Mouse (Mus musculus): ENCODE results near the gene Lrrc55. TPM values are rescaled to one million over a fixed set of nuclear protein-coding genes. Genes with fewer than 3 reads are reported as not detected.

Gene Lrrc55
- polyA plus RNA-seq, 1 experiment from 2014 or later = 2.3 TPM

DNA sequence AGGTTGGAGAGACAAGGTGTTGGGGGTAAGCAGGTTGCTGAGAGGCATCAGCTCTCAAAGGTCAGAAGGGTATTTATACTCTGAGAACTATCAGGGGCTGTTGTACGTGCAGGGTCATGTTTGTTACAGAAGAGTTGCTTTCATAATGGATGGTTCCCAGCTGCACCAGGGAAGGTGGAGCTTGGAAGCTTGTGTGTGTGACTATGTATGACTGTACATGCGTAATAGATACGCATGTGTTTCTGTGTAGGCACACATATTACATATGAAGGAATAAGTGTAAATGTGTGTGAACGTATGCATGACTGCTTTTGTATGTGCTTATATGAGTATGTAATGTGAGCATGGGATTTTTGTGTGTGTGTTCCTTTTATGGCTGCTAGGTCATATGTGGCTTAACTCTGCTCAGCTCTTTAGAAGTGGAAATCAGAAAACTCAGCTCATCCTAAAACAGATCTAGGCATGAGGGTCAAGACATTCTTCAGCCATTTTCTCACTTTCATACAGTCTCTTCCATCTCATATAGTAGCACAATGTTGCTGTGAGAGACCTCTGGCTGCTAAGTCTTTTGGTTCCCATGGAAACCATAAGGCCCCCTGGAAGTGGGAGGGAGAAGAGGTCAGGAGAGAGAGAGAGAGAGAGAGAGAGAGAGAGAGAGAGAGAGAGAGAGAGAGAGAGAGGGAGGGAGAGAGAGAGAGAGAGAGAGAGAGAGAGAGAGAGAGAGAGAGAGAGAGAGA lies 35.9 kb downstream of the Lrrc55 start:
- H3K9me3 ChIP-seq (ENCODE audit: control insufficient read depth, low read length) = no peaks in the 10 kb centered on the region
- no peaks in the 10 kb centered on the region for H3K36me3 ChIP-seq (ENCODE audit: control insufficient read depth, insufficient read depth, low read length)
- H3K4me3 ChIP-seq (ENCODE audit: low read depth, low read length) = no peak overlapping the region
- H3K27me3 ChIP-seq (replicated peaks; ENCODE audit: control insufficient read depth, insufficient read depth, low read length) = no peaks in the 10 kb centered on the region
- no peak overlapping the region for H3K9ac ChIP-seq (ENCODE audit: low read depth, low read length)
- no peak overlapping the region for H3K4me2 ChIP-seq (ENCODE audit: low read depth, low read length)
- 0 out of 2 replicates have a peak, but pooled peaks cover 5% of the 10 kb centered on the region for H3K4me1 ChIP-seq (ENCODE audit: control insufficient read depth, insufficient read depth, low read length)
- no peak for DNase-seq (ENCODE audit: low spot score)
- WGBS = 62% methylated on average over 4 of the region's 4 CpGs
- no peak for ATAC-seq (ENCODE audit: low read depth)
- no peak overlapping the region for H3K27ac ChIP-seq (replicated peaks; ENCODE audit: low read depth, low read length)

DNA sequence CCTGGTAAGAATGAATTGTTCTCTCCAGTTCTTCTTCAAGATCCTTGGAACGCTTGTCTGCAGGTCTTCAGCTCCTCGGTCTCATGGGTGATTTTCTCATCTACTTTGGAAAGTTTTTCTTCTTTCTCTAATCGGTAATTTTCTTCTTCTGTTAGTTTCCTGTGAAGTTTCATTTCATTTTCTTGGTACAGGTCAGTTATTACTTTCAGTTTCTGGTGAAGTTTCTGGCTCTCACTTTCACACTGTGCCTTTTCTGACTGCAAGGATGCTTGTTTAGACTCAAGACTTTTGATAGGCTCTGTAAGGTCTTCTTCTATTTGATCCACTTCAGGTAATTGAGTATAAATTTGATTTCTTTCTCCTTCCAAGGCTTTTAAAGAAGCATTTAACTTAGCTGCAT lies 39.6 kb downstream of the Lrrc55 start:
- Histone ChIP-seq H3K4me1 (ENCODE audit: control insufficient read depth, insufficient read depth, low read length) (0 out of 2 replicates have a peak, but pooled peaks cover 5% of the 10 kb centered on the region), H3K4me3 (ENCODE audit: low read depth, low read length) (no peak overlapping the region), H3K9ac (ENCODE audit: low read depth, low read length) (no peak overlapping the region), H3K27me3 (replicated peaks; ENCODE audit: control insufficient read depth, insufficient read depth, low read length) (no peaks in the 10 kb centered on the region), H3K9me3 (ENCODE audit: control insufficient read depth, low read length) (no peaks in the 10 kb centered on the region), H3K36me3 (ENCODE audit: control insufficient read depth, insufficient read depth, low read length) (no peaks in the 10 kb centered on the region), H3K4me2 (ENCODE audit: low read depth, low read length) (no peak overlapping the region), H3K27ac (replicated peaks; ENCODE audit: low read depth, low read length) (no peak overlapping the region)
- 81% methylated on average over 3 of the region's 3 CpGs for WGBS
- DNase-seq (ENCODE audit: low spot score) (no peak), ATAC-seq (ENCODE audit: low read depth) (no peak)

DNA sequence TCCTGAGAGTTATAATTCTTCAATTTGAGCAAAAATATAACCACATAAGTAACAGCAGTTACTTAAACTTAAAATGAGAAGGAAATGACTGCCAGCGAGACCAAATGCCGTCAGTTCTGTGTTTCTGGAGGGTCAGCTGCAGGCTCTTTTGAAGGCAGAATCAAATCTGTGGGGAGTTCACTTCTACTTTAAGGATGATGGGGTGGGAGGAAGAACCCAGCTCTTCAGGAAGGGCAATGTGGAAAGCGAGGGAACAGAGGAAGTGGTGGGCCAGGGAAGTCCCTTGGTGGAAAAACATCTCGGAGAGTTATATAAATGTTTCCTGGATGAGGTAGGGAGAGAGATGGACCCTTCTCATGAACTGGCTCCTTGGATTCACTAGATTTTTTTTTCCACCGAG lies 40.9 kb downstream of the Lrrc55 start:
- H3K4me1 ChIP-seq (ENCODE audit: control insufficient read depth, insufficient read depth, low read length) = no peaks in the 10 kb centered on the region
- 90% methylated on average over 5 of the region's 5 CpGs for WGBS
- H3K36me3 ChIP-seq (ENCODE audit: control insufficient read depth, insufficient read depth, low read length) = no peaks in the 10 kb centered on the region
- no peak overlapping the region for H3K27ac ChIP-seq (replicated peaks; ENCODE audit: low read depth, low read length)
- H3K4me2 ChIP-seq (ENCODE audit: low read depth, low read length) = no peak overlapping the region
- H3K9me3 ChIP-seq (ENCODE audit: control insufficient read depth, low read length) = no peaks in the 10 kb centered on the region
- no peak for ATAC-seq (ENCODE audit: low read depth)
- H3K9ac ChIP-seq (ENCODE audit: low read depth, low read length) = no peak overlapping the region
- no peak for DNase-seq (ENCODE audit: low spot score)
- no peak overlapping the region for H3K4me3 ChIP-seq (ENCODE audit: low read depth, low read length)
- H3K27me3 ChIP-seq (replicated peaks; ENCODE audit: control insufficient read depth, insufficient read depth, low read length) = no peaks in the 10 kb centered on the region

DNA sequence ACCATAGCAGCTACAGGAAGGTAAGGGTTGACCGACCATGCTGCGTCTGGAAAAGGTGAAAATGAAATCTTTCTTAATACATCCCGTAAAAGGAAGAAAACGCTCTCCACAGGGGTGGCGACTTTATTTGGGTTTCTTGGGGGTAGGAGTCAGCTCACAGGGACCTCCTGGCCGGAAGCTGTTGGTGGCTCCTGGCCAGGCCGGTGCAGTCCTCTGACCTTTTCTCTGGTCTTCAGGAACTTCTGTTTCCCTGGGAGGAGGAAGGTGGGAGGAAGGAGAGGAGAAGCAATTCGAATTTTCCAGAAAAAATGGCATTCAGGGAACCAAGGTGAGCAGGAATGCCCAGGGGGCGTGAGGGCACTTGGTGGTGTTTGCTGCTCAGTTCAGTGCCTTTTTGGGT lies 41.7 kb downstream of the Lrrc55 start:
- no peak overlapping the region for H3K9ac ChIP-seq (ENCODE audit: low read depth, low read length)
- H3K36me3 ChIP-seq (ENCODE audit: control insufficient read depth, insufficient read depth, low read length) = no peaks in the 10 kb centered on the region
- no peaks in the 10 kb centered on the region for H3K27me3 ChIP-seq (replicated peaks; ENCODE audit: control insufficient read depth, insufficient read depth, low read length)
- DNase-seq (ENCODE audit: low spot score) (no peak), ATAC-seq (ENCODE audit: low read depth) (no peak)
- no peaks in the 10 kb centered on the region for H3K4me1 ChIP-seq (ENCODE audit: control insufficient read depth, insufficient read depth, low read length)
- no peak overlapping the region for H3K4me3 ChIP-seq (ENCODE audit: low read depth, low read length)
- WGBS = 81% methylated on average over 9 of the region's 9 CpGs
- H3K4me2 ChIP-seq (ENCODE audit: low read depth, low read length) = no peak overlapping the region
- no peaks in the 10 kb centered on the region for H3K9me3 ChIP-seq (ENCODE audit: control insufficient read depth, low read length)
- H3K27ac ChIP-seq (replicated peaks; ENCODE audit: low read depth, low read length) = no peak overlapping the region

DNA sequence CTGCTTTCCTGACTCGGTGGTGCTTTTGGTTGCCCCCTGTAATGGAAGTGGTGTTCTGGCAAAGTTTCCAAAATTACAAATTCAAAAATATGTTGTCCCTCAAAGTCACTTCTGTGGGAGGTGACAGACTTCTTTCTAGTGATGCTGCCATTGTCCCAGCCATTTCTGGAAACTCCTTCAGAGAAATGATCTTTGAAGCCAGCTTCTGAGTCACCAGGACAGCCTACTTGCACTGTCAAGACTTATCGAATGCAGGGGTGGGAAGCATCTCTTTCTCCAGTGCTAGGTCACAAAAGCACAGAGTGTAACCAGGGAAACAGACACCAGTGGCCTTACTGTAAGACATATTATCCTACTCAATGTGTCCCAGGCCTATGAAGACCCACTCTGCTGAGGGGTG lies 45.8 kb downstream of the Lrrc55 start:
- H3K27me3 ChIP-seq (replicated peaks; ENCODE audit: control insufficient read depth, insufficient read depth, low read length) = no peaks in the 10 kb centered on the region
- H3K4me1 ChIP-seq (ENCODE audit: control insufficient read depth, insufficient read depth, low read length) = no peaks in the 10 kb centered on the region
- no peak overlapping the region for H3K4me3 ChIP-seq (ENCODE audit: low read depth, low read length)
- no peak for ATAC-seq (ENCODE audit: low read depth)
- no peaks in the 10 kb centered on the region for H3K36me3 ChIP-seq (ENCODE audit: control insufficient read depth, insufficient read depth, low read length)
- no peak overlapping the region for H3K9ac ChIP-seq (ENCODE audit: low read depth, low read length)
- DNase-seq (ENCODE audit: low spot score) = no peak
- WGBS = 85% methylated on average over 2 of the region's 2 CpGs
- H3K4me2 ChIP-seq (ENCODE audit: low read depth, low read length) = no peak overlapping the region
- no peaks in the 10 kb centered on the region for H3K9me3 ChIP-seq (ENCODE audit: control insufficient read depth, low read length)
- H3K27ac ChIP-seq (replicated peaks; ENCODE audit: low read depth, low read length) = no peak overlapping the region

DNA sequence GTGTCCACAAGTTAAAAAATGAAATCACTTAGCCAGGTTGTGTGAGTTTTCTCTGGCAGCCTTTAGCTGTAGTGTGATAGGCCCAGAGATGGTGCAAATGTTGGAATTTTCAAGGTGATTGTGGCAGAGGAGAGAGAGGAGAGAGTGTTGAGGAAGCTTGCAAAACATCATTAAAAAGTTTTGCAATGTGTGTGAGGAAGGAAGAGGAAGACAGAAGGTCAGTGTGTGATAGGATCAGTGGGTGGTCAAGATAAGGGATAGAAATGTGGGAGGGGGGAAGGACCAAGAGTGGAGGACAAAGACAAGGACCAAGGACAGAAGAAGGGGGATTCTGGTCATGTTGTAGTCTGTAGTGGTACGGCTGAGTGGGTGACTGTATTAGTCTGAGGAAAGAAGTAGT lies 46.6 kb downstream of the Lrrc55 start:
- H3K27ac ChIP-seq (replicated peaks; ENCODE audit: low read depth, low read length) = no peak overlapping the region
- H3K4me2 ChIP-seq (ENCODE audit: low read depth, low read length) = no peak overlapping the region
- H3K9ac ChIP-seq (ENCODE audit: low read depth, low read length) = no peak overlapping the region
- no peaks in the 10 kb centered on the region for H3K27me3 ChIP-seq (replicated peaks; ENCODE audit: control insufficient read depth, insufficient read depth, low read length)
- ATAC-seq (ENCODE audit: low read depth) (no peak), DNase-seq (ENCODE audit: low spot score) (no peak)
- no peaks in the 10 kb centered on the region for H3K4me1 ChIP-seq (ENCODE audit: control insufficient read depth, insufficient read depth, low read length)
- WGBS = 95% methylated on average over 1 of the region's 1 CpGs
- no peaks in the 10 kb centered on the region for H3K36me3 ChIP-seq (ENCODE audit: control insufficient read depth, insufficient read depth, low read length)
- H3K9me3 ChIP-seq (ENCODE audit: control insufficient read depth, low read length) = no peaks in the 10 kb centered on the region
- H3K4me3 ChIP-seq (ENCODE audit: low read depth, low read length) = no peak overlapping the region

DNA sequence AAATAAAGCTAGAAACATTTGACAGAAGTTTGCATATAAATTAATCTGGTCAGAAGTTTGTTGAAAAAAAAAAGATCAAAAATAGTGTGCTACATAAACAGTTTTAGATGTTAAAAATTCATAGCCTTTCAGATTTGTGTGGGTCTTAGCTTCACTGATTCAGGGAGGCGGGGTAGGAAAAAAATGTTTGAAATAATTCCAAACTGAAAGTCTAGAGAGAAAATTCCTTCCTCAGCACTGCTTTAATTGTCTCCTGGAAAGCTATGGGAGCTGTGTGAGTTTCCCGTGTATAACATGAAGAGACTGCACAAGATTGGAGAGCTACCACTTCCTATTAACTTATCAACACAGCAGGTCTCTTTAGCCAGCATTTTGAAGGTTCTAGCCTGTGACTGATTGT lies 49.5 kb downstream of the Lrrc55 start:
- Histone ChIP-seq H3K4me2 (ENCODE audit: low read depth, low read length) (no peak overlapping the region), H3K4me1 (ENCODE audit: control insufficient read depth, insufficient read depth, low read length) (no peaks in the 10 kb centered on the region), H3K9ac (ENCODE audit: low read depth, low read length) (no peak overlapping the region), H3K9me3 (ENCODE audit: control insufficient read depth, low read length) (no peaks in the 10 kb centered on the region), H3K27ac (replicated peaks; ENCODE audit: low read depth, low read length) (no peak overlapping the region), H3K36me3 (ENCODE audit: control insufficient read depth, insufficient read depth, low read length) (no peaks in the 10 kb centered on the region), H3K4me3 (ENCODE audit: low read depth, low read length) (no peak overlapping the region), H3K27me3 (replicated peaks; ENCODE audit: control insufficient read depth, insufficient read depth, low read length) (no peaks in the 10 kb centered on the region)
- DNase-seq (ENCODE audit: low spot score) (no peak), ATAC-seq (ENCODE audit: low read depth) (no peak)
- 77% methylated on average over 2 of the region's 2 CpGs for WGBS

DNA sequence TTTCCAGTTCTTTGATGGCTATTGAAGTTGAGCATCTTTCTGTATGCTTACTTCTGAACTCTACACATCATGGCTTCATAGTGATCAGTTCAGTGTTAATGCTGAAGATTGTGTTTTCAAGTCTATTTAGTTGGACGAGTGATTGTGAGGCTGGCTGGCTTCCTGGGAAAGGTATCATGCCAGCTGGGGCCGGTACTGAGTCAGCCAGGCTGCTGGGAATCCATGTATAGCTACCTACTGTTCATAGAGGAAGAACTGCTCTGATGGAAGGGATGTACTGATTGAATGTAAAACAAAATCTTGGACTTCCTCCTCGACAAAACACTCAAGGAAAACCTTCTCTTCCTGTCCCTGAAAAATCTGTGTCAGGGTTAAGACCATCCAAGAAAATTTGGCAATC lies 51.7 kb downstream of the Lrrc55 start:
- H3K9ac ChIP-seq (ENCODE audit: low read depth, low read length) = no peak overlapping the region
- no peak overlapping the region for H3K27ac ChIP-seq (replicated peaks; ENCODE audit: low read depth, low read length)
- H3K27me3 ChIP-seq (replicated peaks; ENCODE audit: control insufficient read depth, insufficient read depth, low read length) = no peaks in the 10 kb centered on the region
- no peaks in the 10 kb centered on the region for H3K36me3 ChIP-seq (ENCODE audit: control insufficient read depth, insufficient read depth, low read length)
- no peaks in the 10 kb centered on the region for H3K9me3 ChIP-seq (ENCODE audit: control insufficient read depth, low read length)
- ATAC-seq (ENCODE audit: low read depth) = no peak
- no peak overlapping the region for H3K4me2 ChIP-seq (ENCODE audit: low read depth, low read length)
- WGBS = 76% methylated on average over 3 of the region's 3 CpGs
- no peak overlapping the region for H3K4me3 ChIP-seq (ENCODE audit: low read depth, low read length)
- no peaks in the 10 kb centered on the region for H3K4me1 ChIP-seq (ENCODE audit: control insufficient read depth, insufficient read depth, low read length)
- DNase-seq (ENCODE audit: low spot score) = no peak

DNA sequence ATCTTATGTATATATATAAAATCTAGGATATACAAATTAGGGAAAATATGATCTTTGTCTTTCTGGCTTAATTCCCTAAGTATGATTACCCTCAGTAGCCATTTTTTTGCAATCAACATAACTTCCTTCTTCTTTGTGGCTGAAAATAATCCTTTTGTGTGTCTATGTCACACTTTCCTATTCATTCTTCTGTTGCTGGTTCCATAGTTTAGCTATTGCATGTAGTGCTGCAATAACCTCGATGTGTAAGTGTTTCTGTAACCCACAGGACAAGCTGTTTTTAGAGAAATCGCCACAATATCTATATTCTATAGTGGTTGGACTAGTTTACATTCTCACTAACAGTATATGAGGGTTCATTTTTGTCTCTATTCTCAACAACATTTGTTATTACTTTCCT lies 52.1 kb downstream of the Lrrc55 start:
- DNase-seq (ENCODE audit: low spot score) (no peak), ATAC-seq (ENCODE audit: low read depth) (no peak)
- no peak overlapping the region for H3K27ac ChIP-seq (replicated peaks; ENCODE audit: low read depth, low read length)
- no peak overlapping the region for H3K4me2 ChIP-seq (ENCODE audit: low read depth, low read length)
- WGBS = 78% methylated on average over 2 of the region's 2 CpGs
- no peaks in the 10 kb centered on the region for H3K27me3 ChIP-seq (replicated peaks; ENCODE audit: control insufficient read depth, insufficient read depth, low read length)
- no peaks in the 10 kb centered on the region for H3K9me3 ChIP-seq (ENCODE audit: control insufficient read depth, low read length)
- no peak overlapping the region for H3K9ac ChIP-seq (ENCODE audit: low read depth, low read length)
- no peaks in the 10 kb centered on the region for H3K4me1 ChIP-seq (ENCODE audit: control insufficient read depth, insufficient read depth, low read length)
- H3K4me3 ChIP-seq (ENCODE audit: low read depth, low read length) = no peak overlapping the region
- H3K36me3 ChIP-seq (ENCODE audit: control insufficient read depth, insufficient read depth, low read length) = no peaks in the 10 kb centered on the region

All from embryonic facial prominence, embryonic 14.5 days (tissue).